ENCODE assay signal across 21 mouse cellular contexts in genomic region chr10:41205647-41206046, GRCm38 (mm10).
A peak's percentile ranks its signal among the peaks of the same experiment; 100 is the strongest.
DNase-seq lines count a peak whose midpoint lies in the region; ATAC-seq and TF ChIP-seq lines count a peak whose summit lies in the region.
"Had no signal": no experiment of that assay in that cellular context is flagged by ENCODE, and none has a peak within 500 bp of the region (broad histone marks: within the 10 kb centered on the region; RNA-seq: fewer than 3 reads in every experiment).

No protein-coding gene starts in this region.

- intact Hi-C loops in heart, adult 2 months (cut with DNase I): no loop called here

- H3K36me3 ChIP-seq in heart, embryonic 12.5 days: no peaks in the 10 kb centered on the region
- no peaks in the 10 kb centered on the region for H3K36me3 ChIP-seq in heart, adult 2 months (ENCODE audit: control insufficient read depth, insufficient read depth, low read length)
- H3K36me3 ChIP-seq in liver, embryonic 16.5 days (ENCODE audit: control insufficient read depth, insufficient read depth): no peaks in the 10 kb centered on the region
- H3K36me3 ChIP-seq: midbrain, embryonic 12.5 days had no signal

- WGBS in heart, embryonic 12.5 days: 68% methylated on average over 2 of the region's 2 CpGs
- WGBS in heart, adult 2 months: 75% methylated on average over 2 of the region's 2 CpGs
- 81% methylated on average over 2 of the region's 2 CpGs for WGBS in bone marrow, adult 2 months
- WGBS in liver, embryonic 16.5 days (ENCODE audit: insufficient replicate concordance): 42% methylated on average over 2 of the region's 2 CpGs

- TF ChIP-seq POLR2A in heart, adult 2 months (IDR thresholded peaks at IDR 0.05; ENCODE audit: insufficient read depth, low read depth, low read length): no peak
- TF ChIP-seq POLR2A in bone marrow, adult 2 months (IDR thresholded peaks at IDR 0.05; ENCODE audit: borderline replicate concordance, control insufficient read depth, low read depth, low read length): no peak

- H3K79me2 ChIP-seq in heart, adult 2 months (replicated peaks; ENCODE audit: control insufficient read depth, insufficient read depth, low read length): no peaks in the 10 kb centered on the region; the same call in 1 of the 2 replicates

- no peak for ATAC-seq in heart, embryonic 12.5 days (ENCODE audit: insufficient number of reproducible peaks, low FRiP score)
- ATAC-seq in liver, embryonic 16.5 days (ENCODE audit: low read depth): peak; percentile 2; the same call in 1 of the 2 replicates
- ATAC-seq: forebrain, embryonic 13.5 days had no signal

- peak overlapping the region; percentile 58; the same call in 1 of the 2 replicates for H3K27ac ChIP-seq in heart, embryonic 12.5 days (ENCODE audit: poor library complexity, severe bottlenecking)
- no peak overlapping the region for H3K27ac ChIP-seq in heart, adult 2 months
- peak overlapping the region; percentile 93 for H3K27ac ChIP-seq in bone marrow, adult 2 months (ENCODE audit: control insufficient read depth, insufficient read depth, low read depth, low read length, poor library complexity)
- peak overlapping the region; percentile 100 for H3K27ac ChIP-seq in liver, embryonic 16.5 days (ENCODE audit: low read length)
- H3K27ac ChIP-seq: forebrain, embryonic 13.5 days; gastrocnemius, adult 2 months; hindbrain, embryonic 14.5 days; midbrain, embryonic 12.5 days had no signal

- no peaks in the 10 kb centered on the region for H3K9me3 ChIP-seq in heart, embryonic 12.5 days (replicated peaks)
- no peaks in the 10 kb centered on the region for H3K9me3 ChIP-seq in liver, embryonic 16.5 days (replicated peaks; ENCODE audit: control insufficient read depth, low read length)
- H3K9me3 ChIP-seq: forebrain, embryonic 13.5 days; midbrain, embryonic 12.5 days had no signal

- H3K27me3 ChIP-seq in heart, embryonic 12.5 days (replicated peaks): no peaks in the 10 kb centered on the region
- H3K27me3 ChIP-seq in heart, adult 2 months (ENCODE audit: control insufficient read depth, insufficient read depth, low read length): no peaks in the 10 kb centered on the region
- no peaks in the 10 kb centered on the region for H3K27me3 ChIP-seq in liver, embryonic 16.5 days (ENCODE audit: control insufficient read depth, insufficient read depth, low read depth, low read length)
- H3K27me3 ChIP-seq: forebrain, embryonic 13.5 days; midbrain, embryonic 12.5 days had no signal

- no peak for TF ChIP-seq EP300 in heart, adult 2 months (IDR thresholded peaks at IDR 0.05; ENCODE audit: insufficient read depth, low read depth, low read length)

- H3K4me2 ChIP-seq in heart, embryonic 12.5 days: no peak overlapping the region
- peak overlapping the region; percentile 73 for H3K4me2 ChIP-seq in liver, embryonic 16.5 days (ENCODE audit: low read depth, low read length)
- H3K4me2 ChIP-seq: forebrain, embryonic 13.5 days; hindbrain, embryonic 14.5 days; midbrain, embryonic 12.5 days had no signal

- peaks cover 10% of the 10 kb centered on the region for H3K4me1 ChIP-seq in heart, embryonic 12.5 days (replicated peaks)
- no peaks in the 10 kb centered on the region for H3K4me1 ChIP-seq in heart, adult 2 months (ENCODE audit: control insufficient read depth, insufficient read depth, low read length)
- H3K4me1 ChIP-seq in bone marrow, adult 2 months (ENCODE audit: control insufficient read depth, insufficient read depth, low read length): peaks cover 13% of the 10 kb centered on the region
- H3K4me1 ChIP-seq in liver, embryonic 16.5 days (ENCODE audit: control insufficient read depth, low read depth, low read length): peaks cover 73% of the 10 kb centered on the region
- H3K4me1 ChIP-seq: forebrain, embryonic 13.5 days had no signal

- H3K9ac ChIP-seq in heart, embryonic 12.5 days: no peak overlapping the region
- no peak overlapping the region for H3K9ac ChIP-seq in heart, adult 2 months (ENCODE audit: low read depth, low read length)
- H3K9ac ChIP-seq in liver, embryonic 16.5 days (ENCODE audit: low read depth, low read length): peak overlapping the region; percentile 62
- H3K9ac ChIP-seq: forebrain, embryonic 13.5 days; hindbrain, embryonic 14.5 days; midbrain, embryonic 12.5 days had no signal

- H3K4me3 ChIP-seq in heart, embryonic 12.5 days: no peak overlapping the region
- no peak overlapping the region for H3K4me3 ChIP-seq in heart, adult 2 months
- no peak overlapping the region for H3K4me3 ChIP-seq in bone marrow, adult 2 months (replicated peaks; ENCODE audit: control insufficient read depth, low read depth, low read length)
- 0 out of 2 replicates have a peak overlapping the region, but pooled peaks have one; percentile 16 for H3K4me3 ChIP-seq in liver, embryonic 16.5 days (ENCODE audit: low read depth, low read length)
- H3K4me3 ChIP-seq: forebrain, embryonic 13.5 days; gastrocnemius, adult 2 months; midbrain, embryonic 12.5 days had no signal

- no peak for TF ChIP-seq CTCF in heart, adult 2 months (IDR thresholded peaks at IDR 0.05)
- TF ChIP-seq CTCF in bone marrow, adult 2 months (IDR thresholded peaks at IDR 0.05; ENCODE audit: control insufficient read depth, insufficient read depth, low read length): no peak

- DNase-seq in heart, adult 2 months: no peak
- peak; percentile 56 for DNase-seq in liver
- DNase-seq in cerebellum, adult 9-10 months: no peak
- no peak for DNase-seq in thymus, postnatal 36 days
- DNase-seq in lung, postnatal 10 days: no peak
- DNase-seq: adrenal gland, adult 8-10 months; cerebellum, adult 9-11 months; gastrocnemius, adult 2 months; heart, postnatal 4 days; kidney, adult 8-10 months; kidney, postnatal 14 days; lung, adult 18-20 months; lung, postnatal 14 days; right cerebral cortex, postnatal 14 days; thymus, postnatal 14 days had no signal
